Mouse (Mus musculus) naive thymus-derived CD4-positive, alpha-beta T cell, adult 5 months (primary cell): Measurements from ENCODE around the gene Prr32. TPM values are rescaled to one million over a fixed set of nuclear protein-coding genes. Genes with fewer than 3 reads are reported as not detected.

ENCODE experiments used
- polyA plus RNA-seq: library from polyadenylated mRNA; unstranded; fragments of 100-300 nt; shearing (Covaris generic); gene quantifications from one replicate; pipeline ENCODE4 v1.2.1, GENCODE M21; 2017

The Prr32 gene
- polyA plus RNA-seq, result not detected

GRCm38 (mm10) chrX:45090604-45091003, at the start of gene Prr32:
Gene Prr32 (plus strand): TSS chrX:45090904.

